Mouse (Mus musculus): ENCODE results near the gene Gprc5b.

- TF ChIP-seq CTCF (IDR thresholded peaks at IDR 0.05; ENCODE audit: low read depth) (no peak), EP300 (optimal IDR thresholded peaks at IDR 0.05) (no peak)
These were observed 30.2 kb downstream of the Gprc5b start for GRCm38 (mm10) chr7:118964777-118965176.

Data from stomach, postnatal 0 days (tissue).